Mouse (Mus musculus) midbrain, embryonic 13.5 days (tissue): ENCODE data around the gene Cyp26a1. TPM values are rescaled to one million over a fixed set of nuclear protein-coding genes. Genes with fewer than 3 reads are reported as not detected.

Experiments
- ATAC-seq: fragments of 200-750 bp; cut with Nextera tagmentation; 2 replicates; pipeline ENCODE4 v1.8.0; 2017; ENCODE audit warnings: mild to moderate bottlenecking, moderate TSS enrichment, moderate library complexity
- H3K27ac ChIP-seq: fragments of 300-500 bp; sonication (generic); 2 replicates; pipeline ENCODE4 v1.5.1; 2015; ENCODE audit warnings: inconsistent platforms, mild to moderate bottlenecking, moderate library complexity
- H3K27me3 ChIP-seq: fragments of 300-500 bp; sonication (generic); 2 replicates; pipeline ENCODE4 v1.6.1; 2015; ENCODE audit warnings: mild to moderate bottlenecking, inconsistent platforms
- H3K36me3 ChIP-seq: fragments of 300-500 bp; sonication (generic); 2 replicates; pipeline ENCODE4 v1.6.1; 2015; ENCODE audit warnings: mild to moderate bottlenecking, inconsistent platforms
- H3K4me1 ChIP-seq: fragments of 300-500 bp; sonication (generic); replicated peaks from 2 replicates; pipeline ENCODE4 v1.6.1; 2015; ENCODE audit warnings: inconsistent platforms
- H3K4me2 ChIP-seq: fragments of 300-500 bp; sonication (generic); replicated peaks from 2 replicates; pipeline ENCODE4 v1.6.1; 2015; ENCODE audit warnings: moderate library complexity, mild to moderate bottlenecking, inconsistent platforms
- H3K4me3 ChIP-seq: fragments of 300-500 bp; sonication (generic); replicated peaks from 2 replicates; pipeline ENCODE4 v1.5.1; 2015; ENCODE audit warnings: mild to moderate bottlenecking, inconsistent platforms
- H3K9ac ChIP-seq: fragments of 300-500 bp; sonication (generic); replicated peaks from 2 replicates; pipeline ENCODE4 v1.6.1; 2015; ENCODE audit warnings: mild to moderate bottlenecking, inconsistent platforms
- H3K9me3 ChIP-seq: fragments of 300-500 bp; sonication (generic); 2 replicates; pipeline ENCODE4 v1.6.1; 2016; ENCODE audit warnings: mild to moderate bottlenecking, inconsistent platforms
- WGBS: fragments of 180-500 bp; shearing (Covaris S2); methylation state at CpG from one replicate; pipeline ENCODE4 v1.1.7; 2015; 5-methylcytosine and 5-hydroxymethylcytosine counted together
- polyA plus RNA-seq: library from polyadenylated mRNA; unstranded; fragments of >200 nt; fragmentation: Nextera tagmentation; extraction: Ambion mirVana; gene quantifications from 2 replicates; pipeline ENCODE4 v1.2.1, GENCODE M21; 2015

The Cyp26a1 gene
- polyA plus RNA-seq, 1 experiment from 2014 or later = not detected

DNA sequence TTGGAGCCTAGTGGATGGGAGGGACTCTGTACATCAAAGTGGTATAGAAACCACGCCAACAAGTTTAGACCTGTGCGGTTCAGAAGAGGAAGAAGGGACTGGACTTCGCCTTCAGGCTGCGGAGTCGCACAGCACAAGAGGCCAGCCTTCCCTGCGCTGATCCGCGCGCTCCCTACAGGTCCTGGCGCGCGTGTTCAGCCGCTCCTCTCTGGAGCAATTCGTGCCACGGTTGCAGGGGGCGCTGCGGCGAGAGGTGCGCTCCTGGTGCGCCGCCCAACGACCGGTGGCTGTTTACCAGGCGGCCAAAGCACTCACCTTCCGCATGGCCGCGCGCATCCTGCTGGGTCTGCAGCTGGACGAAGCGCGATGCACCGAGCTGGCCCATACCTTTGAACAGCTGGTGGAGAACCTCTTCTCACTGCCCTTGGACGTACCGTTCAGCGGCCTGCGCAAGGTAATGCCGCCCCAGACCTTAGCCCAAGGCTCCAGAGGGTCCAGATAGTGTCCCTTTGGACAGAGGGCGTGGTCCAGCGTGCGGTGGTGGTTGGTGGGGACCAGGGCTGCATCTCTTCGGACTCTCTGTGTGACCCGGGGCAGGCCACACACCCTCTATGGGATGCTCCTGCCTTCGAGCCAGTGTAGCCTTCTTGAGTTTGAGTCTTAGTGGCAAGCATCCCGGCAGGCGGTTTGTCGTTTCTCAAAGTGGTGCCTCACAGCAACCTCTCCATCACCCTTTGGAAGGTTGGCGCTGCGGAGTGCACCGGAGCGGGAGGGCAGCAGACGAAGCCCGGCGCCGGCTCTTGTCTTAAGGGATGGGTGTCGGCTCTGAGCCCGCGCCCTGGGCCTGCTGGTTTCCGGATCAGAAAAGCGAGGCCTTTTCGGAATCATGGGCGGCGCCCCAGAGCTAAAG, 10.4 kb upstream of the Cyp26a1 start:
- Histone ChIP-seq H3K4me1 (peaks cover 10% of the 10 kb centered on the region), H3K4me2 (no peak overlapping the region), H3K27me3 (peaks cover 98% of the 10 kb centered on the region), H3K36me3 (no peaks in the 10 kb centered on the region), H3K27ac (no peak overlapping the region), H3K9me3 (no peaks in the 10 kb centered on the region), H3K4me3 (no peak overlapping the region), H3K9ac (no peak overlapping the region)
- peak; percentile 28; the same call in 1 of the 2 replicates for ATAC-seq
- WGBS = 1% methylated on average over 61 of the region's 62 CpGs

DNA sequence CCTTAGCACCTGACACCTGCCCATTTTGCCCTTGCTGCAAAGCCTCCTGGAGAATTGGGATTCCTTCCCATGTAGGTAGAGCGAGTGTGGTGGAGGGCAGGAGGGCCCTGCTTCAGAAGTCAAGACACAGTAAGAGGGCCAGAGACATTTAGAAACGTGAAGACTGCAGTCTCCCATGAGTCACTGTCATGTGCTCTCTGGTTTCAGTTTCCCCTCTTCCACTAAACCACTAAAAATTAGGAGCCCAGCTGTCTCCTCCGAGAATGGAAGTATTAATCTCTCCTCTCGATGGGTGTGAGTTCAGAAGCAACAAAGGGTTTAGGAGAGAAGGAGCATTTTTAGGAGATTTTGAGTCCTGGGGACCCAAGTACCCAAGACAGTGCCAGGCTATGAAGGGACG, 8.1 kb upstream of the Cyp26a1 start:
- Histone ChIP-seq H3K27me3 (peaks cover 100% of the 10 kb centered on the region), H3K4me2 (no peak overlapping the region), H3K9me3 (no peaks in the 10 kb centered on the region), H3K4me3 (no peak overlapping the region), H3K9ac (no peak overlapping the region), H3K4me1 (peaks cover 18% of the 10 kb centered on the region), H3K36me3 (no peaks in the 10 kb centered on the region), H3K27ac (no peak overlapping the region)
- ATAC-seq = no peak
- 55% methylated on average over 5 of the region's 5 CpGs for WGBS

DNA sequence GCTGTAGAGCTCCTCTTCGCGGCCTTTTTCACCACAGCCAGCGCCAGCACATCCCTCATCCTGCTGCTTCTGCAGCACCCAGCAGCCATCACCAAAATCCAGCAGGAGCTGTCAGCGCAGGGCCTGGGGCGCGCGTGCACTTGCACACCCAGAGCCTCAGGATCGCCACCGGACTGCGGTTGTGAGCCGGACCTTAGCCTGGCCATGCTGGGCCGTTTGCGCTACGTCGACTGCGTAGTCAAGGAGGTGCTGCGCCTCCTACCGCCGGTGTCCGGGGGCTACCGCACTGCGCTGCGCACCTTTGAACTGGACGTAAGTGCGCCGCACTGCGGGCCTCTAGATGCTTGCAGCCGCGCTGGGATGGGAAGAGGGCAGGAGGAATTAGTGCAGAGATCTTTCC, 6.9 kb upstream of the Cyp26a1 start:
- WGBS = under 1% methylated on average over 29 of the region's 29 CpGs
- no peak overlapping the region for H3K9ac ChIP-seq
- peaks cover 14% of the 10 kb centered on the region for H3K4me1 ChIP-seq
- H3K9me3 ChIP-seq = no peaks in the 10 kb centered on the region
- peak overlapping the region; percentile 34 for H3K4me2 ChIP-seq
- peak overlapping the region; percentile 22 for H3K4me3 ChIP-seq
- no peak overlapping the region for H3K27ac ChIP-seq
- no peaks in the 10 kb centered on the region for H3K36me3 ChIP-seq
- 0 out of 2 replicates have a peak, but pooled peaks have one; percentile 10 for ATAC-seq
- peaks cover 100% of the 10 kb centered on the region for H3K27me3 ChIP-seq

DNA sequence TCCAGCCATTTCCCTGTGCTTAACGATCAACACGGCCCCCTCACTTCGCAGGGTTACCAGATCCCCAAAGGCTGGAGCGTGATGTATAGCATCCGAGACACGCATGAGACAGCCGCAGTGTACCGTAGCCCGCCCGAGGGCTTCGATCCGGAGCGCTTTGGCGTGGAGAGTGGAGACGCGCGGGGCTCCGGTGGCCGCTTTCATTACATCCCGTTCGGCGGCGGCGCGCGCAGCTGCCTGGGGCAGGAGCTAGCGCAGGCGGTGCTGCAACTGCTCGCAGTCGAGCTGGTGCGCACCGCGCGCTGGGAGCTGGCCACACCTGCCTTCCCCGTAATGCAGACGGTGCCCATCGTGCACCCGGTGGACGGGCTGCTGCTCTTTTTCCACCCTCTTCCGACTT, 4.7 kb upstream of the Cyp26a1 start:
- Histone ChIP-seq H3K27me3 (peaks cover 100% of the 10 kb centered on the region), H3K27ac (no peak overlapping the region), H3K9ac (0 out of 2 replicates have a peak overlapping the region, but pooled peaks have one; percentile 28), H3K4me1 (peaks cover 30% of the 10 kb centered on the region), H3K9me3 (no peaks in the 10 kb centered on the region), H3K4me2 (peak overlapping the region; percentile 56), H3K4me3 (peak overlapping the region; percentile 33), H3K36me3 (no peaks in the 10 kb centered on the region)
- under 1% methylated on average over 40 of the region's 40 CpGs for WGBS
- ATAC-seq = peak; percentile 76

DNA sequence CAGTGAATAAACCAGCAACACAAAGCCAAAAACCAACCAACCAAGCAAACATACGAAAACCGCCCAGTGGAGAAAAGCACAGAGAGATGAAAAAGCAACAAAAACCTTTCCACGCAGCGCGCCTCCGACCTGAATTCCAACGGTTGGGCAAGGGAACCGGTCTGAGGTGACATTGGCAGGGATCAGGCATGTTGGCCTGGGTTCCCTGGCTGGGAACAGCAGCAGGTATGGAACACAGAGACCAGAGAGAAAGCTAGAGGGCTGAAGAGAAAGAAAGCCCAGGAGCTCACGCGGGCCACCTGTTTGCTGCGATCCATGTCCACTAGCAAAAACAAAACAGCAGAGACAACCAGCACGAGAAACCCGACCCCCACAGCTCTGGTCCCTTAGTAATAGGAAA, 2.5 kb upstream of the Cyp26a1 start:
- no peak overlapping the region for H3K4me3 ChIP-seq
- 29% methylated on average over 13 of the region's 13 CpGs for WGBS
- no peaks in the 10 kb centered on the region for H3K9me3 ChIP-seq

DNA sequence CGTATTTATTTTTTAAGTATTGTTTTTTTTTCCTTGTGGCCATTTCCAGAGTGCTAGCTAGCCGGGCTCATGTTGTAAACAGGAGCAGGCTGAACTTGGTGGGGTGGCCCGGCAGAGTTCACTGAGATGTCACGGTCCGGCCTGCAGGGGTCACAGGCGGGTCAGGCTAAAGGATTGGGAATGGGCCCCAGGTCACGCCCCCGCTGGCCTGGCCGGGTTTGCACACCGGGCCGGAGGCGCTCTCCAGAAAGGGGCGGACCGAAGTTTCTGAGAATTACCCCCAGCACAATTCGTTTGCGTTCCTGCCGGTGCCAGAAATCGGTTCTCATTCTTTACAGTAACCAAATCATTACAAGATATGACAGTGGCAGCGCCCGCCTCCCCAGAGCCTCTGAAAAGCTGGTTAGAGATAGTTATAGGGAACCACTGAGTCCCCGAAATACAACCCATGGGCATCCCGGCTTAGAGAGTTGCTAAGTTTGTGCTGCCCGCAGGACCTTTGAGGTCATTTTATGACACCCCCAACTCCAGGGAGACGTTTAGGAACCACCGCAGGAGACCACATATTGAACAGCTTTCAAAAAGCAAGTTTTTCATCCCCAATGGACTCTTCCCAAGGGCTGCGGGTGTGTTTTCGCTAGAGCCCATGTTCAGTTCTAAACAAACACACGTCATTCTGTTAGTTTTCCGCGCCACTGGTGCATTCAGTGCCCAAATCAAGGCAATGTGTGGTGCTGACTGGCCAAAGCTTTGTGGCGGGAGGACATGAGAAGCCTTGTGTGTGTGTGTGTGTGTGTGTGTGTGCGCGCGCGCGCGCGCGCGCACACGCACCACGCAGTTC, 1.6 kb upstream of the Cyp26a1 start:
- no peaks in the 10 kb centered on the region for H3K9me3 ChIP-seq
- H3K4me1 ChIP-seq = peaks cover 38% of the 10 kb centered on the region
- peaks cover 100% of the 10 kb centered on the region for H3K27me3 ChIP-seq
- H3K4me3 ChIP-seq = no peak overlapping the region; the same call in 1 of the 2 replicates
- WGBS = 3% methylated on average over 42 of the region's 42 CpGs
- no peak for ATAC-seq
- H3K27ac ChIP-seq = no peak overlapping the region
- H3K36me3 ChIP-seq = no peaks in the 10 kb centered on the region
- peak overlapping the region; percentile 18; the same call in 1 of the 2 replicates for H3K4me2 ChIP-seq
- no peak overlapping the region for H3K9ac ChIP-seq

More for the DNA sequence above, 2.5 kb upstream of the Cyp26a1 start:
- no peak for ATAC-seq
- Histone ChIP-seq H3K4me2 (no peak overlapping the region), H3K27ac (no peak overlapping the region), H3K27me3 (peaks cover 100% of the 10 kb centered on the region), H3K4me1 (peaks cover 44% of the 10 kb centered on the region), H3K36me3 (no peaks in the 10 kb centered on the region), H3K9ac (no peak overlapping the region)

DNA sequence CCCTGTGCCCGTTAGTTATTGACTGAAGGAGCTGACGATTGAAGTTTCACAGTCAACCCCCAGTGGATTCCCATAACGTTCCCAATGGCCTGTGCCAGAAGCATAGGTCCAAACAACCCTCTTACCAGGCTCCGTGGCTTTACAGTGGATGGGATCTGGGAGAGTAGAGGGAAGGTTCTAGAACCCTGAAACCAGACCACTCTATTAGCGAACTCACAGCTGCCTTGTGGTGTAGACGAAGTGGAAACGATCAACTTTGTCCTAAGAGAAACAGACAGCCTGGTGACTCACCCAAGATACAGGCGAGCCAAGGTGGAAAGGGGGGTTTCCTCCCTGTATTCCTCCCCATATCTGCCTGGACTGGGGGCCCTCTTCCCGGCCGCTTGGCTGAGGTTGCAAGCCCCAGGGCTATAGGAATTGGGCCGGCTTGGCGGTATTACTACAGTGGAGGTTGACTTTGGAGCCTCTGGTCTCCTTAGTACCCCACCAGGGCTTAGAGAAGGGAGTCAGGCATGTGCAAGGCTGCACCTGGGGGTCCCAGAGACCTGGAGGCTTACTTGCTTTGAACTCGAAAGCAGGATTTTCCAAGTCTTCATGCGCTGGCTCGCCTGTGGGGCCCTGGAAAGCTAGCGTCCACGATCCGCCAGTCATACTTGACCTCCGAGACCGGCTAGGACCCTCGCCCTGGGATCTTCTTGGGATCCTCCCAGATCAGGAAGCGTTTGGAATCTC, 829 bp upstream of the Cyp26a1 start:
- no peak for ATAC-seq
- no peaks in the 10 kb centered on the region for H3K36me3 ChIP-seq
- H3K27ac ChIP-seq = no peak overlapping the region
- peaks cover 99% of the 10 kb centered on the region for H3K27me3 ChIP-seq
- peak overlapping the region; percentile 52; the same call in 1 of the 2 replicates for H3K4me2 ChIP-seq
- no peak overlapping the region; the same call in none of the 2 replicates for H3K4me3 ChIP-seq
- WGBS = 3% methylated on average over 22 of the region's 22 CpGs
- H3K4me1 ChIP-seq = peaks cover 38% of the 10 kb centered on the region
- H3K9me3 ChIP-seq = no peaks in the 10 kb centered on the region
- H3K9ac ChIP-seq = no peak overlapping the region

DNA sequence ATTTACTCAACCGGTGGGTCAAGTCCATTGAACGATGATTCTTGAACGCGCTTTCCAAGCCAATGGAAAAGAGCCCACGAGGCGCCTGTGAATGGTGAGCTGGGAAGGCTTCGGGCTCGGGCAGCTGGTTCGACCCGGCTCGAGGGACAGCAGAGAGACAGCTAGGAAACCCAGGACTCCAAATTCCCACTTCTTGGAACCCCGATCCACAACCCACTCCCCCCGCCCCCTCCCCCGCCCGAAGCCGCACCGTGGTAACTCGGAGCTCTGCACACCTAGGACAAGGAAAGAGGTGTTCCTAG, 312 bp upstream of the Cyp26a1 start:
- Histone ChIP-seq H3K4me1 (peaks cover 38% of the 10 kb centered on the region), H3K27me3 (peaks cover 99% of the 10 kb centered on the region), H3K36me3 (no peaks in the 10 kb centered on the region), H3K4me2 (peak overlapping the region; percentile 52), H3K4me3 (peak overlapping the region; percentile 30), H3K9me3 (no peaks in the 10 kb centered on the region), H3K27ac (no peak overlapping the region), H3K9ac (no peak overlapping the region)
- ATAC-seq = no peak
- under 1% methylated on average over 18 of the region's 18 CpGs for WGBS

DNA sequence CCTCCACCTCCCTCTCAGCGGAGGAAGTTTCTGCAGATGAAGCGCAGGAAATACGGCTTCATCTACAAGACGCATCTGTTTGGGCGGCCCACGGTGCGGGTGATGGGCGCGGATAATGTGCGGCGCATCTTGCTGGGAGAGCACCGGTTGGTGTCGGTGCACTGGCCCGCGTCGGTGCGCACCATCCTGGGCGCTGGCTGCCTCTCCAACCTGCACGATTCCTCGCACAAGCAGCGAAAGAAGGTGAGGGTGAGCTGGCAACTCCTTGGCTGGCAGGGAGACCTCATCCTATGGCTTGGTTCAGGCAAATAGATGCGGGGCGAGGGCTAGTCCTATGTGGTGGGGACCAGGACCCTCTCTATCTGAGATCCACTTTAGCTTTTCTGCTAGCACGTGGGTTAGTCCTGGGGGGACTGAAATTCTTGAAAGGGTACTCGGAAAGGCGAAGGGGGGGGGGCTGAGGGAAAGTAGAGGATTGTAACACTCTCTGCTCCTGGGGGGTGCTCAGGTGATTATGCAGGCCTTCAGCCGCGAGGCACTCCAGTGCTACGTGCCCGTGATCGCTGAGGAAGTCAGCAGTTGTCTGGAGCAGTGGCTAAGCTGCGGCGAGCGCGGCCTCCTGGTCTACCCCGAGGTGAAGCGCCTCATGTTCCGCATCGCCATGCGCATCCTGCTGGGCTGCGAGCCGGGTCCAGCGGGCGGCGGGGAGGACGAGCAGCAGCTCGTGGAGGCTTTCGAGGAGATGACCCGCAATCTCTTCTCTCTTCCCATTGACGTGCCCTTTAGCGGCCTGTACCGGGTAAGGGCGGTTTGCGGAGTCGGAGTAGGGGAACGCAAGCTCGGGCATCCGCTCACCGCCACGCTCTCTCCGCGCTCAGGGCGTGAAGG, 919 bp downstream of the Cyp26a1 start:
- peaks cover 29% of the 10 kb centered on the region for H3K4me1 ChIP-seq
- 1% methylated on average over 63 of the region's 63 CpGs for WGBS
- H3K4me3 ChIP-seq = peak overlapping the region; percentile 30
- H3K27me3 ChIP-seq = peaks cover 99% of the 10 kb centered on the region
- peak overlapping the region; percentile 52 for H3K4me2 ChIP-seq
- H3K9me3 ChIP-seq = no peaks in the 10 kb centered on the region
- ATAC-seq = peak; percentile 34; the same call in 1 of the 2 replicates
- H3K36me3 ChIP-seq = no peaks in the 10 kb centered on the region
- H3K9ac ChIP-seq = no peak overlapping the region
- H3K27ac ChIP-seq = no peak overlapping the region

DNA sequence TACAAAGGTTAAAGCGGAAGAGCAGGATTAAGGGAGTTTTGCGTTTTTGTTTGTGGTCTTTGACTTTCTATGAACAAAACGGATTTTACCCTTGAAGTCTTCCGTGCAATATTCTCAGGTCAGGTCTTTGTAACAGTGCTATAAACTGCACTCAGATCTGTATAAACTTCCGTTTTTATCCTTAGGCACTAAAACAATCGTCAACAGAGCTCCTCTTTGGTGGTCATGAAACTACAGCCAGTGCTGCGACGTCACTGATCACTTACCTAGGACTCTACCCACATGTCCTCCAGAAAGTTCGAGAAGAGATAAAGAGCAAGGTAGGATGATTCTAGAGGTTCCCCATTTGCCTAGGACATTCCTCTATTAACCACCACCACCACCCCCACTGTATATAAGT, 2.1 kb downstream of the Cyp26a1 start:
- peaks cover 93% of the 10 kb centered on the region for H3K27me3 ChIP-seq
- ATAC-seq = no peak
- no peak overlapping the region for H3K4me3 ChIP-seq
- peaks cover 29% of the 10 kb centered on the region for H3K4me1 ChIP-seq
- WGBS = 19% methylated on average over 9 of the region's 9 CpGs
- no peak overlapping the region for H3K27ac ChIP-seq
- H3K9me3 ChIP-seq = no peaks in the 10 kb centered on the region
- H3K9ac ChIP-seq = no peak overlapping the region
- no peak overlapping the region for H3K4me2 ChIP-seq
- no peaks in the 10 kb centered on the region for H3K36me3 ChIP-seq
